Mouse (Mus musculus) C2C12 (cell line): ENCODE measurements at regions not wholly inside any gene's neighbourhood (a gene's known extent, or its start where the extent isn't known, plus 50 kb on each side); places are given as distances from the start of the nearest gene placed in this dataset.

Experiments used
- CEBPB ChIP-seq: IDR thresholded peaks from one replicate; pipeline ENCODE4 v1.6.1; 2011; ENCODE audit warnings: low read depth, mild to moderate bottlenecking, control low read depth, moderate library complexity
- CTCF ChIP-seq: IDR thresholded peaks from one replicate; pipeline ENCODE4 v1.5.1; 2011; ENCODE audit not compliant: control insufficient read depth, insufficient read depth, insufficient read length
- USF1 ChIP-seq: IDR thresholded peaks from one replicate; pipeline ENCODE4 v1.6.1; 2011; ENCODE audit warnings: low read depth, mild to moderate bottlenecking, control low read depth, moderate library complexity

DNA sequence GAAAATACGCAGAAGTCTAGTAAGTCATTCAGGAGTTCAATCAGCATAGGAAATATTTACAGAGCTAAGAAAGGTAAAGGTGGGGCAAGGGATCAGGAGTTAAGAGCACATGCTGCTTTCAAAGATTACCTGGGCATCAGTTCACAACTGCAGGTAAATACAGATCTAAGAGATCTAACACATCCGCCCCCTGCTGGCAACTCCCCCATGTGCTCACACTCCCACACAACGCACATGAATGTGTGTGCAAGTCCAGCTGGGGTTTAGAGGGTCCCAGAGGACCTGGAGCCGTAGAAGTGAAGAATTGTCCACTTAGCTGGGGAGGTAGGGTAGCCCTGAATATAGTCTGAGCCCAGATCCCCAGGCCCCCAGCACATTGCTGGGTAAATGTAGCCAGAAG is 219.5 kb downstream of the Irx2 start:
- TF ChIP-seq CEBPB: no peak
- no peak for TF ChIP-seq CTCF
- no peak for TF ChIP-seq USF1
